Mouse (Mus musculus): ENCODE measurements around the gene Man1c1. TPM values are rescaled to one million over a fixed set of nuclear protein-coding genes. Genes with fewer than 3 reads are reported as not detected.

The Man1c1 gene
- total RNA-seq, 2 experiments from 2014 or later = 1.8 to 2.9 TPM

DNA sequence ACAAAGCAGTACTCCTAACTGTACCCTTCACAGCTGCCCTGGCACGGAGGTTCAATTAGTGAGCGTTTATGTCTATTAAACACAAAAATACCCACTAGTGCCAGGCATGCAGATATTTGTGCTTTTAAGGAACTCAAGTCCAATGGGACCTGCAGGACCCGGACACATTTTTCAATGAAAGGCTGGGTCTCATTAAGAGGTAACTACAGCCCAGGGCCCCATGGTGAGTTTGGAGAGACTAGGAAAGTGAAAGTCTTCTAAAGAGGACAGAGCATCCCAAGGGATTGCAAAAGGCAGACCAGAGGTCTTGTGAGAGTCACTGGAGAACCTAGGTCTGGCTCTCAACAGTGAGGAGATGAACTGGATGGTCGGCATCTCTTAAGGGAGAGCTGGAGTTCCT is 170.7 kb downstream of the Man1c1 start:
- no peak for ATAC-seq (replicated peaks; ENCODE audit: low FRiP score, poor library complexity, severe bottlenecking)

DNA sequence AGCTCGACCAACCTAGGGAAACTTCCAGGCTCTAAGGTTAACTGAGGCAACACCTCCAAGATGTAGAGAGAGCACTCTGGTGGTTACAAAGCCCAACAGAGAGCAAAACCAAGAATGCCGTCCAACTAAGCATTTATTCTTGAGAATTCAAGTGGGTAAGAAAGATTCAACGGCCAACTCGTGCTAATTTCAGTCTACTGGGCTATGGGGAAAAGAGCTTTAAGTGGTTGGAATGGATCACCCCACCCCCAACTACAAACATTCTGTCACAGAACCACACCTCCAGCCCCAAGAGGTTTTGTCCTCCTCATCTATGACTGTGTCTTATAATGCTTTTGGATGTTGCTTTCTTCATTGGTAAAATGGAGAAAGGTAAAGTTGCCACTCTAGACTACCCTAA is 171.2 kb downstream of the Man1c1 start:
- no peak for ATAC-seq (replicated peaks; ENCODE audit: low FRiP score, poor library complexity, severe bottlenecking)

DNA sequence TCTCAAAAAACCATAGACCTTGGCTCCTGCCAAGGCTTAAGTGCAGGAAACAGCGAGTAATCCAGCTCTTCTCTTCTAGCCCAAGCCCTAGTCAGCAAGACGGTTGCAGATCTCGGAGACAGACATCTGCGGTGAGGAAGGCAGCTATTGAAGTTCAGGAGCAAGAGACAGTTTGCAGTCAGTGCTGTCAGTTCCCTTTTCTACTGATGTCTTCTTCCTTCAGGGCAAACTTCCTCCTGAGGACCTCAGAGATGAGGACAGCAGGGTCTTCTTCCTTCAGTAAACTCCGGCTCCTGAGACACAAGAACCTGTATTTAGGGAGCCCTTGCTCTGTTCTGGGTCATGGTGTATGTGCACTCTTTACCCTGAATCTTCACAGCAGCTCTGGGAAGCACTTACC is 177.9 kb downstream of the Man1c1 start:
- no peak for ATAC-seq (replicated peaks; ENCODE audit: low FRiP score, poor library complexity, severe bottlenecking)

DNA sequence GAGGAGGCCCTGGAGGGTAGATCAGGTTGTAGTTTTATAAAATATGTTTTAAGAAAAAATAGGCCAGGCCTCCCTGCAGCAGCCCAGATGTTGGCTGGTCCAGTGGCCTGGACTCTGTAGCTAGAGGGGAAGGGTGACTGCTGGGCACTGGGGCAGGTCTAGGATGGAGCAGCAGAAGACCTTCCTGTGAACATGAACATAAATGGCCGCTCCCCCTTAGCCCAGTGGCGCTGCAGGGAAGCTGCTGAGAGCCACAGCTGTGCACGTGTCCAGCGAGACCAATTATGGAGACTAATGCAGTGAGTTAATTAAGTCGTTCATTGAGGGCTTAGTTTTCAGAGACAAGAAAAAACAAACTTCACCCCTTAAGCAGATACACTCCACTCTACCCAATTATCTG is 178.3 kb downstream of the Man1c1 start:
- ATAC-seq (replicated peaks; ENCODE audit: low FRiP score, poor library complexity, severe bottlenecking) = no peak

DNA sequence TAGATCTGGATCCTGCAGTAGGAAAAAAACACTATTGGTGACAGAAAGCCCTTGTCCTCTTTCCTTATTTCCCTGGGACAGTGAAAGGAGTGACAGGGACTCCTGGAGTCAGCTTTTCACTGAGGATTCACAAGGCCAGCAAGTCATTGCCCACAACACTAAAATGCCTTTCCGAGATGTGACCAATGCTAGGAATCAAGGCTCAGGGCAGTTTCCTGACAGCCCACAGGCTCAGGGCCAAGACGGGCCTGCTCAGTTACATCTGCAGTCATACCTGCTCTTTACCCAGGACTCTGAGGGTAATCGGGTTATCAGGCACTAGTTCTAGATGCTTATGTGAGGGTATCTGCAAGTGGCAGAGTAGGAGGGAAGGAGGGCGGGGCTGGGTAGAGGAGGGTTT is 180.6 kb downstream of the Man1c1 start:
- no peak for ATAC-seq (replicated peaks; ENCODE audit: low FRiP score, poor library complexity, severe bottlenecking)

DNA sequence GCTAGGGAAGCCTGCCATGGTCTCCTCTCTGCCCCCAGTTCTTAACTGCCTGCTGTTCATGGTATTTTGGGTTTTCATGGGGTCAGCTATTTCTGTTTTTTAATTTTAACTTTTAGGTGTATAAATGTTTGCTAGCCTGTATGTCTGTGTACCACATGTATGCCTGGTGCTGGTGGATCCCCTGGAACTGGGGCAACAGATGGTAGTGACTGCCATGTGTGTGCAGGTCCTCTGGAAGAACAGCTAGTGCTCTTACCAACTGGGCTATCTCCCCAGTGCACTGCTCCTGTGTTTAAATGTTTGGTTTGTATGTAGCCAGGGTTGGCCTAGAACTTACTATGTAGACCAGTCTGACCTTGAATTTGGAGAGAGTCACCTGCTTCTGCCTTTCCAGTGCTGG is 184.8 kb downstream of the Man1c1 start:
- ATAC-seq (replicated peaks; ENCODE audit: low FRiP score, poor library complexity, severe bottlenecking) = no peak

DNA sequence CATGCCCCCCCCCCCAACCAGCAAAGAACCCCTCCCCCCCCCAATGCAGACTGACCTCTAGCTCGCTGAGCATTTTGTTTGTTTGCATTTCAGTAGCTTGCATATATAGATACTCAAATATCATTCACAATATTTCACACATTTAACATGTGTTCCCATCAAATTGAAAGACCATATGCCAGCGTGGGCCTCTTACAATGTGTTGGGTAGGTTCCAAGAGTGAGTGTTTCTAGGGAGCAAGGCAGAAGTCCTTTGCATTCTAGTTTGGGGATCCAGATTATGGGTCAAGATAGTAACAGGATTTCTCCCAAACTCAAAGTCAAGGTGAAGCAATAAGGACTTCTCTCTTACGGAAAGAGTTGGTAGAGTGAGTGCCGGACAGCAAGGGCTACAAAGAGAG is 185.5 kb downstream of the Man1c1 start:
- no peak for ATAC-seq (replicated peaks; ENCODE audit: low FRiP score, poor library complexity, severe bottlenecking)

DNA sequence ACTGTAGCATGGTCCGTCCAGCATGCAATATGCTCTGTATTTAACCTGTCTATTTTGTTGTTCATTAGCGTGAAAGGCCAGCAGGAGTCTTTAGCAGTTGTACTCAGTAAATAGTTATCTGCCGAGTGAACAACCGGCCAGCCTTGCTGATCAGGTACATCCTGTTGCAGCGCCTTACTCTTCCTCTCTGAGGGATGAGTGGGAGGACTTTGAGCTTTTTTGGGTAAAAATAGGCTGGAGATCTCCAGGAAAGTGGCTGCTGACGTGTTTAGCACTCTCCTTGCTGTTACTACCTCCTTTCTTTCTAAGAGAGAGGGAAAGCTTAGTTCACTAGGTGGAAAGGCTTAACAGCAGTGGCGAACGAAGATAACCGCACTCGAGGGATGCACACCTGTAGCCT is 186.4 kb downstream of the Man1c1 start:
- no peak for ATAC-seq (replicated peaks; ENCODE audit: low FRiP score, poor library complexity, severe bottlenecking)

DNA sequence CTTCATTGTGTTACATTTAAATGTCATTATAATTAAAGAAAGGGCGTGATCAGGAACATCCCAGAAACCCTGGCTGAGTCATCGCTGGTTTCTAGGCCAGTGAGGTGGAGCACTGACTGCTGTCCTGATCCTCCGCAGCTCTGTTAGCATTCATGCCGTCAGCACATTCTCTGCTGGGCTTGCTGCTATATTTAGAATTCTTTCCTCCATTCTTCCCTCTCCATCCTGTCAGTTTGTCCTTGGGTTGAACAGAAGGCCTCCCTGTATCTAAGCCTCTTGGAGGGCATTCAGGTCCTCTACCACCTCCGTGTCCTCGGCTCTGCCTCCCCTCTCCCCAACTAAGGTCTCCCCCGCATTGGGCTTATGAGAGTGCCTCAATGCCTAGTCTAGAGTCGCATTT is 187.1 kb downstream of the Man1c1 start:
- no peak for ATAC-seq (replicated peaks; ENCODE audit: low FRiP score, poor library complexity, severe bottlenecking)

DNA sequence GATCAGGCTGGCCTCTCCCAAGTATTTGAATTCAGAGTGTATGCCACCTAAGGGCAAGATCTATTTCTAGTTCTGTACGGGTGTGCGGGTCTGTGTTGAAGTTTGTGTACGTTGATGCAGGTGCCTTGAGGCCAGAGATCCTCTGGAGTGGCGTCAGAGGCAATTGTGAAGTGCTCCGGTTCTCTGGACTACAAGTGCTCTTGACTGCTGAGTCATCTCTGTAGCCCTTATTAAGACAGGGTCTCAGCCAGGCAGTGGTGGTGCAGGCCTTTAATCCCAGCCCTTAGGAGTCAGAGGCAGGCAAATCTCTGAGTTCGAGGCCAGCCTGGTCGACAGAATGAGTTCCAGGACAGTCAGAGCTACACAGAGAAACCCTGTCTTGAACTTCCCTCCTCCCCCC is 188.5 kb downstream of the Man1c1 start:
- no peak for ATAC-seq (replicated peaks; ENCODE audit: low FRiP score, poor library complexity, severe bottlenecking)

DNA sequence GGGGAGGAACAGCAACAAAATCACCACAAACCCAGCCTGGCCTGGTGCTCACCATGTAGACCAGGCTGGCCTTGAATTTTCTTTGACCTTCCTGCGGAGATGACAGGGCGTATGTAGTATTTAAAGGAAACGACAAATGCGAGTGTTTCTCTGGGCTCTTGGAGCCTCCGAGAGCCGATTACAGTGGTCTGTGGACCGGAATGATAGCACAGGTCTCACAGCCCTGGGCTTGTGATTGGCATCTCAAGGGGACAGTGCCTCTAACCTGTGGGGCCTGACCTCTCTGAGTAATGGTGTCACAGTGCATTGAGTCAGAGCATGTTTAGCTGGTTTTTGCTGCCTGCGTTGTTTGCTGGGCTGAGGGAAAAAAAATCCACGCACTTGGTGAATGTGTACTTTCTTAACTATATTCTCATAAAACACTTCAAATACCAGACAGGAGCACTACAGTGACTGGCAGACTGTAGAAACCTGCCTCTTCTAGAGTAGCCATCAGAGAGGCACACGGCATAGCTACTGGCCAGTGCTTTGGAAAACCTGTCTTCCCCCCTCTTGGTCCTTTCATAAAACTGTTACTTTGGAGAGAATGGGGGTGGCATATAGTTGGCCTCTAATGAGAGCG is 189.7 kb downstream of the Man1c1 start:
- ATAC-seq (replicated peaks; ENCODE audit: low FRiP score, poor library complexity, severe bottlenecking) = no peak

DNA sequence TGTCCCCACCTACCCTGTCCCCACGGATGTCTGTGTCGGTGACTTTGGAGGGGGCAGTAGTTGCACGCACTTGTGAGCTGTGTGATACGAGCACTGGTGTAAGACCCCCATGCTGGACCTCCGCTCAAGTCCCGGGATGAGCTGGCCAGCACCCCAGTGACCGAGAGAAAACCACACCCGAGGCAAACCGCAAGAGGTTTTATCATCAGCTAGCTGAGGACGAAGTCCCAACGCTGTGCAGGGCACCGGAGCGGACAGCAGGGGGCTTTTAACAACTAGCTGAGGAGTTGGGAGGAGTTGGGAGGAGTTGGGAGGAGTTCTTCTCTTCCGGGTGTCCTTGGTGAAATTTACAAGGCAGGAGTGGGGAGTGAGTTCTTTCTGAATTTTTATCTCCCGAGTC is 191.3 kb downstream of the Man1c1 start:
- ATAC-seq (replicated peaks; ENCODE audit: low FRiP score, poor library complexity, severe bottlenecking) = peak; percentile 77

DNA sequence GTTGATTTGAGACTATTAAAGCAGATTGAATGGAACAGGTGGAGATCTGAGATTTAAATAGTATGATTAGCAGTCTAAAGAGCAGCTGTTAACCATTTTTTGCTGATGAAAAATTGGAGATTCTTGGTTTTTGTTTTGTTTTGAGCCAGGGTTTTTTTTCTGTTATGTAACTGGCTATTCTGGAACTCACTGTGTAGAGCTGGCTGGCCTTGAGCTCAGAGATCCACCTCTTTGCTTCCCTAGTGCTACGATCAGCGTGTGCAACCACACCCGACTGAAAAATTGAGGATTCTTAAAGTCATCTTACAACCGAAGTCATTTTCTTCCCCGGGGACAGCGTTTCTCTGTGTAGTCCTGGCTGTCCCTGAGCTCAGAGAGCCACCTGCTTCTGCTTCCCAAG is 192.4 kb downstream of the Man1c1 start:
- no peak for ATAC-seq (replicated peaks; ENCODE audit: low FRiP score, poor library complexity, severe bottlenecking)

Other genes with a start within 250 kb of the Man1c1 start
- gene Stmn1, start 236.0 kb downstream of the Man1c1 start, total RNA-seq (2015; ENCODE audit: low replicate concordance) = 429 and 552 TPM in 2 replicates
- 378 and 383 TPM in 2 replicates for gene Stmn1, start 236.0 kb downstream of the Man1c1 start, total RNA-seq (2017; ENCODE audit: low replicate concordance)
- gene Paqr7, start 207.6 kb downstream of the Man1c1 start, total RNA-seq (2015; ENCODE audit: low replicate concordance) = 1.7 and 3.6 TPM in 2 replicates
- 1.6 and 1.9 TPM in 2 replicates for gene Paqr7, start 207.6 kb downstream of the Man1c1 start, total RNA-seq (2017; ENCODE audit: low replicate concordance)
- 3.8 and 15.5 TPM in 2 replicates for gene Aunip, start 193.3 kb downstream of the Man1c1 start, total RNA-seq (2015; ENCODE audit: low replicate concordance)
- 16.3 and 20.5 TPM in 2 replicates for gene Aunip, start 193.3 kb downstream of the Man1c1 start, total RNA-seq (2017; ENCODE audit: low replicate concordance)
- 19.5 and 22.6 TPM in 2 replicates for gene Mtfr1l, start 168.9 kb downstream of the Man1c1 start, total RNA-seq (2015; ENCODE audit: low replicate concordance)
- gene Mtfr1l, start 168.9 kb downstream of the Man1c1 start, total RNA-seq (2017; ENCODE audit: low replicate concordance) = 17.2 and 17.9 TPM in 2 replicates
- gene Selenon, start 152.1 kb downstream of the Man1c1 start, total RNA-seq (2015; ENCODE audit: low replicate concordance) = 7.6 and 9.6 TPM in 2 replicates
- 0.77 and 2.2 TPM in 2 replicates for gene Selenon, start 152.1 kb downstream of the Man1c1 start, total RNA-seq (2017; ENCODE audit: low replicate concordance)
- gene Ldlrap1, start 63.7 kb upstream of the Man1c1 start, total RNA-seq (2015; ENCODE audit: low replicate concordance) = 6.5 and 27.7 TPM in 2 replicates
- gene Ldlrap1, start 63.7 kb upstream of the Man1c1 start, total RNA-seq (2017; ENCODE audit: low replicate concordance) = 17.3 and 21.3 TPM in 2 replicates
- gene Maco1, start 149.1 kb upstream of the Man1c1 start, total RNA-seq (2015; ENCODE audit: low replicate concordance) = 61.6 and 62.9 TPM in 2 replicates
- 125 and 136 TPM in 2 replicates for gene Maco1, start 149.1 kb upstream of the Man1c1 start, total RNA-seq (2017; ENCODE audit: low replicate concordance)
- 1,050 and 1,093 TPM in 2 replicates for gene Rhd, start 160.2 kb upstream of the Man1c1 start, total RNA-seq (2015; ENCODE audit: low replicate concordance)
- gene Rhd, start 160.2 kb upstream of the Man1c1 start, total RNA-seq (2017; ENCODE audit: low replicate concordance) = 1,285 and 1,461 TPM in 2 replicates
- gene Tmem50a, start 210.7 kb upstream of the Man1c1 start, total RNA-seq (2015; ENCODE audit: low replicate concordance) = 85.5 and 150 TPM in 2 replicates
- 70.6 and 90.5 TPM in 2 replicates for gene Tmem50a, start 210.7 kb upstream of the Man1c1 start, total RNA-seq (2017; ENCODE audit: low replicate concordance)
- gene Rsrp1, start 219.3 kb upstream of the Man1c1 start, total RNA-seq (2015; ENCODE audit: low replicate concordance) = 722 and 849 TPM in 2 replicates
- gene Rsrp1, start 219.3 kb upstream of the Man1c1 start, total RNA-seq (2017; ENCODE audit: low replicate concordance) = 222 and 384 TPM in 2 replicates
- 66.7 and 95.9 TPM in 2 replicates for gene Syf2, start 226.6 kb upstream of the Man1c1 start, total RNA-seq (2015; ENCODE audit: low replicate concordance)
- 180 and 263 TPM in 2 replicates for gene Syf2, start 226.6 kb upstream of the Man1c1 start, total RNA-seq (2017; ENCODE audit: low replicate concordance)

Measured in erythroid progenitor cell, adult 5-6 weeks (primary cell).